Mouse (Mus musculus) testis, adult 2 months (tissue): ENCODE measurements around the gene Selenow.

Source experiments
- CTCF ChIP-seq: fragments of 200-500 bp; IDR thresholded peaks from 2 replicates; pipeline ENCODE4 v1.5.1; 2012; ENCODE audit warnings: low read depth, mild to moderate bottlenecking, inconsistent platforms, low read length, moderate library complexity; ENCODE audit not compliant: control insufficient read depth, insufficient read depth, insufficient replicate concordance
- POLR2A ChIP-seq: fragments of 200-500 bp; IDR thresholded peaks from 2 replicates; pipeline ENCODE4 v1.6.1; 2012; ENCODE audit warnings: low read depth, mild to moderate bottlenecking, inconsistent platforms, low read length, moderate library complexity; ENCODE audit not compliant: control insufficient read depth

DNA sequence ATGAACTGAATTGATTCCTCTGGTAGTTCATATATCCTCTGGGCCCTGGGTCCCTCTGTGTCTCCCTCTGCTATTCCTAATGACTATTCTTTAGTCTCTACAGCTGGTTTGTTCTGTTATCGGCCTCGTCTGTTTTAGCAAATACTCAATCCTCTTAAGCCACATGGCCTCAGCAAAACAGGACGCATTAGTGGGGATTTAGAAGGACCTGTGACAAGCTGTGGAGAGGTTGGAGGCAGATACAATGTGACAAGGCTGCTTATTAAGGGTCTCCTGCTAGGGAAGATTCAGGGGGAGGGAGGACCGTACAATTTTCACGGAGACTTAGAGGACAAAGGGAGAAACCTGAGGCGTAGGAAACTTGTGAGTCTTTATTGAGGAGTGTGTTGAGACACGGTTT is 16.3 kb downstream of the Selenow start:
- no peak for TF ChIP-seq CTCF
- no peak for TF ChIP-seq POLR2A
